Mouse (Mus musculus) limb, embryonic 11.5 days (tissue): Measurements from ENCODE around the gene Brwd1. TPM values are rescaled to one million over a fixed set of nuclear protein-coding genes. Genes with fewer than 3 reads are reported as not detected.
"Not testable (repeated sequence)": the region's sequence is repeated elsewhere in the genome, so short reads cannot be mapped to it uniquely, and the experiment has no call there.

Source experiments
- ATAC-seq: fragments of 200-750 bp; cut with Nextera tagmentation; 2 replicates; pipeline ENCODE4 v1.8.0; 2017; ENCODE audit warnings: low read depth; ENCODE audit not compliant: insufficient number of reproducible peaks, low FRiP score, low TSS enrichment
- DNase-seq: peaks from one replicate; pipeline ENCODE4 v3.0.0-alpha.2; 2015; ENCODE audit warnings: low spot score
- H3K27ac ChIP-seq: fragments of 300-500 bp; sonication (generic); replicated peaks from 2 replicates; pipeline ENCODE4 v1.5.1; 2014; ENCODE audit warnings: low read depth, mild to moderate bottlenecking, low read length
- H3K27me3 ChIP-seq: fragments of 300-500 bp; sonication (generic); 2 replicates; pipeline ENCODE4 v1.6.1; 2014; ENCODE audit warnings: mild to moderate bottlenecking, low read length, mixed read lengths; ENCODE audit not compliant: control insufficient read depth, insufficient read depth
- H3K36me3 ChIP-seq: fragments of 300-500 bp; sonication (generic); 2 replicates; pipeline ENCODE4 v1.6.1; 2014; ENCODE audit warnings: mild to moderate bottlenecking, low read length, moderate library complexity, mixed read lengths; ENCODE audit not compliant: control insufficient read depth, insufficient read depth
- H3K4me1 ChIP-seq: fragments of 300-500 bp; sonication (generic); 2 replicates; pipeline ENCODE4 v1.6.1; 2014; ENCODE audit warnings: low read length, mixed read lengths; ENCODE audit not compliant: control insufficient read depth, insufficient read depth
- H3K4me2 ChIP-seq: fragments of 300-500 bp; sonication (generic); 2 replicates; pipeline ENCODE4 v1.6.1; 2014; ENCODE audit warnings: low read depth, mild to moderate bottlenecking, moderate library complexity; ENCODE audit not compliant: severe bottlenecking
- H3K4me3 ChIP-seq: fragments of 300-500 bp; sonication (generic); 2 replicates; pipeline ENCODE4 v1.5.1; 2014; ENCODE audit warnings: low read depth, low read length
- H3K9ac ChIP-seq: fragments of 300-500 bp; sonication (generic); 2 replicates; pipeline ENCODE4 v1.6.1; 2014; ENCODE audit warnings: mild to moderate bottlenecking, low read length
- H3K9me3 ChIP-seq: fragments of 300-500 bp; sonication (generic); 2 replicates; pipeline ENCODE4 v1.6.1; 2016; ENCODE audit warnings: low read length; ENCODE audit not compliant: control insufficient read depth
- WGBS: fragments of 180-500 bp; shearing (Covaris S2); extraction: QIAGEN DNeasy Blood & Tissue Kit; methylation state at CpG from one replicate; pipeline ENCODE4 v1.1.7; 2014; 5-methylcytosine and 5-hydroxymethylcytosine counted together
- polyA plus RNA-seq: library from polyadenylated mRNA; unstranded; fragments of >200 nt; fragmentation: Nextera tagmentation; extraction: Ambion mirVana; gene quantifications from 2 replicates; pipeline ENCODE4 v1.2.1, GENCODE M21; 2014

Brwd1 gene
- polyA plus RNA-seq, 1 experiment from 2014 or later, result 157 TPM

- no peaks in the 10 kb centered on the region for H3K9me3 ChIP-seq
- H3K27ac ChIP-seq, result no peak overlapping the region
- no peak overlapping the region for H3K4me2 ChIP-seq
- H3K36me3 ChIP-seq, result no peaks in the 10 kb centered on the region
- H3K9ac ChIP-seq, result no peak overlapping the region
- H3K27me3 ChIP-seq, result no peaks in the 10 kb centered on the region
- no peaks in the 10 kb centered on the region for H3K4me1 ChIP-seq
- DNase-seq (no peak), ATAC-seq (no peak)
- no peak overlapping the region for H3K4me3 ChIP-seq
- WGBS, result 86% methylated on average over 5 of the region's 5 CpGs
Observed at GRCm38 (mm10) chr16:96110655-96111345, 28.5 kb upstream of the Brwd1 start.

DNA sequence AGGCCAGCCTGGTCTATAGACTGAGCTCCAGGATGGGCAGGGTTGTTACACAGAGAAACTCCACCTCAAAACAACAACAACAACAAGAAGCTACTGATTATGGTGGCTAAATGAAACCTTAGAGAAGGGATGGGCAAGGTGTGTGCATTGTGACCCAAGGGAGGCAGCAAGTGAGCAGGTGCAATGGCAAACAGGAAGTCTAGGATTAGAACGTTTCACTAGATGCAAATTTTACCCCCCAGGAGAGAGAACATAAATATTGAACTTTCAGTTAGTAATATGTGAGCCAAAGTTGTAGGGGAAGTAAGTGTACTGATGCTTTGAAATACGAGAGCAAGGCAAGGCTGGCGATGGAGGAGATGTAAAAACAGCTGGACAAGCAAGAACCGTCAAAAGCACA is 27.3 kb upstream of the Brwd1 start:
- no peak overlapping the region for H3K9ac ChIP-seq
- H3K4me2 ChIP-seq, result no peak overlapping the region
- H3K27me3 ChIP-seq, result no peaks in the 10 kb centered on the region
- no peaks in the 10 kb centered on the region for H3K9me3 ChIP-seq
- no peaks in the 10 kb centered on the region for H3K4me1 ChIP-seq
- no peak overlapping the region for H3K27ac ChIP-seq
- no peaks in the 10 kb centered on the region for H3K36me3 ChIP-seq
- WGBS, result 57% methylated on average over 4 of the region's 4 CpGs
- ATAC-seq, result no peak
- DNase-seq, result no peak
- no peak overlapping the region for H3K4me3 ChIP-seq

DNA sequence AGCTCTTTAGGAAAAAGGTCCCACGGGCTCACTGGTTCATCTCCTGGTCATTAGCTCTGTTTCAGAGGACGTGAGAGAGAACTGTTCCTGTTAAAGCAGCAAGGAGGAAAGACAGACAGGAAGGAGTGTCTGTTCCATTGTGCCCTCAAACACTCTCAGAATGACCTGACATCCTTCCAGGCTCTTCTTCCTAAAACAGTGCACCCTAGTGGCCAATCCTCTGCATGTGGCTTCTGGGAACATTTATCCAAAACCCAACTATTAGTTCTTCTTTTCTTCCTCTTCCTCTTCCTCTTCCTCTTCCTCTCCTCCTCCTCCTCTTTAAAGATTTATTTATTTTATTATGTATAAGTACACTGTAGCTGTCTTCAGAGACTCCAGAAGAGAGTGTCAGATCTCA is 20.7 kb upstream of the Brwd1 start:
- WGBS, result 39% methylated on average over 2 of the region's 2 CpGs

DNA sequence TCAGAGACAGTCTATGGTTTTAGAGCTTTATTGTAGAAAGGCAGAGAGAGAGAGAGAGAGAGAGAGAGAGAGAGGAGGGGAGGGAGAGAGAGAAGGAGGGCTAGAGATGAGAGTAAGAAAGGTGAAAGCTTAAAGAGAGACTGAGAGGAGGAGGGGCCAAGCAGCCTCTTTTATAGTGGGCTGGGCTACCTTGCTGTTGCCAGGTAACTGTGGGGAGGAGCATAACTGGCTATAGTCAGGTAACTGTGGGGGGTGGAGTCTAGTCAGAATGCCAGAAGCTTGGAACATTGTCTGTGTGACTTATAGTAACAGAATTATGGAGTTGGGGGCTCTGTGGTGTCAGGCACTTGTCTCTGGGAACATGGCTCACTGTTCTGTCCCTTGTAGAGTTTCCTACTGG is 15.5 kb upstream of the Brwd1 start:
- H3K9me3 ChIP-seq, H3K9ac ChIP-seq, ATAC-seq, H3K36me3 ChIP-seq, H3K4me3 ChIP-seq, DNase-seq, H3K4me2 ChIP-seq, H3K27me3 ChIP-seq, H3K27ac ChIP-seq, H3K4me1 ChIP-seq: not testable (repeated sequence)

More for the DNA sequence above, 20.7 kb upstream of the Brwd1 start:
- Histone ChIP-seq H3K9me3 (no peaks in the 10 kb centered on the region), H3K36me3 (no peaks in the 10 kb centered on the region), H3K27ac (no peak overlapping the region), H3K4me3 (no peak overlapping the region), H3K9ac (no peak overlapping the region), H3K27me3 (no peaks in the 10 kb centered on the region), H3K4me2 (no peak overlapping the region), H3K4me1 (no peaks in the 10 kb centered on the region)
- DNase-seq, result no peak
- no peak for ATAC-seq

- H3K4me2 ChIP-seq, result no peak overlapping the region
- ATAC-seq (no peak), DNase-seq (no peak)
- H3K9ac ChIP-seq, result no peak overlapping the region
- WGBS, result 87% methylated on average over 5 of the region's 5 CpGs
- H3K36me3 ChIP-seq, result no peaks in the 10 kb centered on the region
- H3K4me3 ChIP-seq, result no peak overlapping the region
- no peaks in the 10 kb centered on the region for H3K4me1 ChIP-seq
- H3K27ac ChIP-seq, result no peak overlapping the region
- no peaks in the 10 kb centered on the region for H3K9me3 ChIP-seq
- H3K27me3 ChIP-seq, result no peaks in the 10 kb centered on the region
Observed at GRCm38 (mm10) chr16:96095966-96096365, 13.6 kb upstream of the Brwd1 start.

- no peak for ATAC-seq
- Histone ChIP-seq H3K4me2 (no peak overlapping the region), H3K27ac (no peak overlapping the region), H3K27me3 (no peaks in the 10 kb centered on the region), H3K4me3 (no peak overlapping the region), H3K9ac (no peak overlapping the region), H3K9me3 (no peaks in the 10 kb centered on the region), H3K36me3 (no peaks in the 10 kb centered on the region), H3K4me1 (no peaks in the 10 kb centered on the region)
- no peak for DNase-seq
- 71% methylated on average over 9 of the region's 9 CpGs for WGBS
Observed at GRCm38 (mm10) chr16:96091515-96092504, 9.5 kb upstream of the Brwd1 start.

- DNase-seq (no peak), ATAC-seq (no peak)
- H3K4me1 ChIP-seq, result peaks cover under 1% of the 10 kb centered on the region; the same call in 1 of the 2 replicates
- no peak overlapping the region for H3K4me2 ChIP-seq
- no peaks in the 10 kb centered on the region for H3K9me3 ChIP-seq
- H3K4me3 ChIP-seq, result no peak overlapping the region
- H3K27me3 ChIP-seq, result no peaks in the 10 kb centered on the region
- H3K27ac ChIP-seq, result no peak overlapping the region
- 58% methylated on average over 5 of the region's 5 CpGs for WGBS
- no peak overlapping the region for H3K9ac ChIP-seq
- no peaks in the 10 kb centered on the region for H3K36me3 ChIP-seq
Observed at GRCm38 (mm10) chr16:96088120-96088519, 5.8 kb upstream of the Brwd1 start.

- WGBS, result 81% methylated on average over 4 of the region's 4 CpGs
- H3K9ac ChIP-seq, result no peak overlapping the region
- no peak overlapping the region for H3K4me3 ChIP-seq
- H3K9me3 ChIP-seq, result no peaks in the 10 kb centered on the region
- DNase-seq (no peak), ATAC-seq (no peak)
- no peak overlapping the region for H3K4me2 ChIP-seq
- no peaks in the 10 kb centered on the region for H3K36me3 ChIP-seq
- no peaks in the 10 kb centered on the region for H3K27me3 ChIP-seq
- peaks cover 2% of the 10 kb centered on the region; the same call in 1 of the 2 replicates for H3K4me1 ChIP-seq
- no peak overlapping the region for H3K27ac ChIP-seq
Observed at GRCm38 (mm10) chr16:96087436-96087835, 5.1 kb upstream of the Brwd1 start.
